8 mouse cellular contexts compared by ENCODE assay signal in the genomic region with DNA sequence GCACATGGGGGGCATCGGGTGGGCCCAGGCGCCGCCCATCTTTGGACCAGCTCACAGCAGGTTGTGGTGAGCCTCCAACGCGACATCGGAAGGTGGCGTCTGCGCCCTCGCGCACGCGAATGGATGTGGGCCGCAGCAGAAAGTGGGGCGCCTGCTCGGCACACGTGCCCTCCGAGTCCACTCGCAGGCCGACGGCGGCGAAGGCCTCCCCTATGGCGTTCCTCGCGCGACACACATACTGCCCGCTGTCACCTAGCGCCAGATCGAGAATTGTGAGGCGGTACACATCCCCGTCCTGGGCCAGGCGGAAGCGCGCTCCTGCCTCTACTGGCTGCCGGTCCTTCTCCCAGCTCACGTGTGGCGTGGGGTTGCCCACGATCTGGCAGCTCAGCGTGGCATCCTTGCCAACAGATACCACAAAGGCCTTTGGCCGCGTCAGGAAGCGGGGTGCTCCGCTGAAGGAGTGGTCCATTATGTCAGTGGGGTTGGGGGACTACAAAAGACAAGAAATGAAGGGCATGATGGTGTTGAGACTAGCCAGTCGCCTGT. TPM values are rescaled to one million over a fixed set of nuclear protein-coding genes. Genes with fewer than 3 reads are reported as not detected.
DNase-seq lines count a peak whose midpoint lies in the region; ATAC-seq and TF ChIP-seq lines count a peak whose summit lies in the region.

Gene Obscn (minus strand): TSS at position 499 of the 549 bp plus-strand sequence.

- H3K4me3 ChIP-seq in lung, embryonic 15.5 days, result peak within 1 kb of the TSS; percentile 21
- peak within 1 kb of the TSS; percentile 13; the same call in 1 of the 2 replicates for H3K4me3 ChIP-seq in forebrain, embryonic 14.5 days (ENCODE audit: low read depth, low read length)
- H3K4me3 ChIP-seq in midbrain, postnatal 0 days (ENCODE audit: low read depth, low read length), result peak within 1 kb of the TSS; percentile 31

- H3K4me1 ChIP-seq in lung, embryonic 15.5 days, result peaks cover 13% of the 10 kb centered on the region; the same call in 1 of the 2 replicates
- no peaks in the 10 kb centered on the region for H3K4me1 ChIP-seq in forebrain, embryonic 14.5 days (ENCODE audit: control insufficient read depth, insufficient read depth, low read length)
- H3K4me1 ChIP-seq in midbrain, postnatal 0 days (ENCODE audit: insufficient read depth, low read length), result 0 out of 2 replicates have a peak, but pooled peaks cover 3% of the 10 kb centered on the region

- peaks cover 66% of the 10 kb centered on the region for H3K27me3 ChIP-seq in lung, embryonic 15.5 days
- peaks cover 48% of the 10 kb centered on the region for H3K27me3 ChIP-seq in forebrain, embryonic 14.5 days (replicated peaks; ENCODE audit: control insufficient read depth, insufficient read depth, low read length)
- H3K27me3 ChIP-seq in midbrain, postnatal 0 days (ENCODE audit: insufficient read depth, low read length), result peaks cover 53% of the 10 kb centered on the region

- H3K4me2 ChIP-seq in lung, embryonic 15.5 days, result peak within 1 kb of the TSS; percentile 46
- peak within 1 kb of the TSS; percentile 34 for H3K4me2 ChIP-seq in forebrain, embryonic 14.5 days (ENCODE audit: low read length)
- H3K4me2 ChIP-seq in midbrain, postnatal 0 days (ENCODE audit: low read depth, low read length, poor library complexity, severe bottlenecking), result peak within 1 kb of the TSS; percentile 54

- WGBS in lung, embryonic 15.5 days, result 17% methylated on average over 42 of the region's 44 CpGs
- 20% methylated on average over 44 of the region's 44 CpGs for WGBS in forebrain, embryonic 14.5 days
- WGBS in midbrain, postnatal 0 days, result 19% methylated on average over 43 of the region's 44 CpGs

- TF ChIP-seq CTCF in midbrain, postnatal 0 days (IDR thresholded peaks at IDR 0.05), result no peak

- ATAC-seq in lung, embryonic 15.5 days (ENCODE audit: borderline replicate concordance, extremely low read depth, low FRiP score, low TSS enrichment), result no peak
- ATAC-seq in forebrain, embryonic 14.5 days, result no peak
- no peak for ATAC-seq in midbrain, postnatal 0 days (ENCODE audit: low FRiP score)

- no peak within 1 kb of the TSS for H3K9ac ChIP-seq in lung, embryonic 15.5 days
- H3K9ac ChIP-seq in forebrain, embryonic 14.5 days (ENCODE audit: low read length), result no peak within 1 kb of the TSS
- H3K9ac ChIP-seq in midbrain, postnatal 0 days (replicated peaks; ENCODE audit: low read length, poor library complexity, severe bottlenecking), result peak within 1 kb of the TSS; percentile 46; the same call in 1 of the 2 replicates

- H3K27ac ChIP-seq in lung, embryonic 15.5 days, result no peak within 1 kb of the TSS
- H3K27ac ChIP-seq in forebrain, embryonic 14.5 days (ENCODE audit: low read depth, low read length), result no peak within 1 kb of the TSS
- H3K27ac ChIP-seq in midbrain, postnatal 0 days (ENCODE audit: low read depth, low read length), result no peak within 1 kb of the TSS

- H3K36me3 ChIP-seq in lung, embryonic 15.5 days, result no peaks in the 10 kb centered on the region
- no peaks in the 10 kb centered on the region for H3K36me3 ChIP-seq in forebrain, embryonic 14.5 days (ENCODE audit: control insufficient read depth, insufficient read depth, low read length)
- H3K36me3 ChIP-seq in midbrain, postnatal 0 days (ENCODE audit: insufficient read depth, low read length), result no peaks in the 10 kb centered on the region

- H3K9me3 ChIP-seq in lung, embryonic 15.5 days, result no peaks in the 10 kb centered on the region
- H3K9me3 ChIP-seq in forebrain, embryonic 14.5 days (replicated peaks; ENCODE audit: control insufficient read depth, low read length), result no peaks in the 10 kb centered on the region
- H3K9me3 ChIP-seq in midbrain, postnatal 0 days (ENCODE audit: low read length), result no peaks in the 10 kb centered on the region

- DNase-seq in lung, postnatal 4 days, result no peak
- no peak for DNase-seq in forebrain, embryonic 14.5 days (ENCODE audit: low spot score)
- peak; percentile 36 for DNase-seq in heart, postnatal 4 days
- no peak for DNase-seq in midbrain, postnatal 0 days (ENCODE audit: low spot score)
- no peak for DNase-seq in ovary, postnatal 36 days (ENCODE audit: low spot score)
- no peak for DNase-seq in layer of hippocampus, adult 18-20 months (ENCODE audit: low spot score in 2 of 2)
- no peak for DNase-seq in spleen, postnatal 14 days (ENCODE audit: low spot score in 2 of 2)

RNA-seq across cellular contexts. Expression of gene Obscn, which starts in this region (rescaled TPM):
- polyA plus RNA-seq in lung, embryonic 15.5 days (2015; fragmentation: Nextera tagmentation; extraction: Ambion mirVana), result 1.9 and 3.0 TPM in 2 replicates
- polyA plus RNA-seq in forebrain, embryonic 14.5 days (2014; fragmentation: Nextera tagmentation; extraction: Ambion mirVana), result 0.05 and 0.20 TPM in 2 replicates
- total RNA-seq in heart, postnatal 4 days (2021), result 100 to 1,000 TPM; 436 to 453 TPM
- total RNA-seq in midbrain, postnatal 0 days (2014; rRNA removed), result 2.1 and 4.0 TPM in 2 replicates
- polyA plus RNA-seq in midbrain, postnatal 0 days (2015; fragmentation: Nextera tagmentation; extraction: Ambion mirVana), result 0.38 and 0.39 TPM in 2 replicates
- 1 to 10 TPM in 1 of 2 experiments, under 1 TPM in 1; 0.91 to 1.7 TPM for total RNA-seq in layer of hippocampus, adult 18-20 months (2021)

Comparison
In these comparisons a context has a peak if more than half of its experiments do, and no peak if none do; other contexts are left out.
1. RNA of gene Obscn (total RNA-seq): 436 to 453 TPM in heart, postnatal 4 days; 2.1 to 4.0 TPM in midbrain, postnatal 0 days and 0.91 to 1.7 TPM in layer of hippocampus, adult 18-20 months; every median in the first group is over 10 times any median in the second.
2. Peak in every context shown above with its lines, with median percentiles within 50 percentile points of each other: H3K4me2 ChIP-seq and H3K4me3 ChIP-seq.